Mouse (Mus musculus): ENCODE results near the gene Gm20906.
"Not testable (repeated sequence)": the region's sequence is repeated elsewhere in the genome, so short reads cannot be mapped to it uniquely, and the experiment has no call there.

Gm20906 gene

DNA sequence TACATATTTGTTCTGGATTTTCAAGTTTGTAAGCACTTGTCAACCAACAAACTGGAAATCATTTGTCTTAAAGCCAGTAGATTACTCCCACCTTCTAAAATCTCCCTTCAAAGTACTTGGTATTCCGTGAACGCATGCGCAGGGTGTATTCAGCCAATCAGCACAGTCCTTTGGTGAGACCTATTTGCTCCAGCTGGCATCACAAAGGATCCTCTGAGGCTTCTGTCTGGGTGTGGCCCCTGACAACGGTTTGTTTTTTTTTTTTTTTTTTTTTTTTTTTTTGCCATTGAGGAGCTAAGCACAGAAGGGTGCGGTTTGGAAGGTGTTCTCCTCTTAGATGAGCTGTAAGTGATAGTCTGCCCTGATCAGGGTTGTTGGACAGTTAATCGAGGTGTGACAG, at the start of gene Gm20906:
Gene Gm20906 (plus strand): TSS at position 301 of the 400 bp plus-strand sequence.
- DNase-seq (ENCODE audit: low read depth, low spot score): not testable (repeated sequence)

Data from ES-CJ7 (cell line).